Mouse (Mus musculus) macrophage (primary cell): Measurements from ENCODE around the gene Kcnd1. TPM values are rescaled to one million over a fixed set of nuclear protein-coding genes. Genes with fewer than 3 reads are reported as not detected.
A peak's percentile ranks its signal among the peaks of the same experiment; 100 is the strongest.
"Not testable (repeated sequence)": the region's sequence is repeated elsewhere in the genome, so short reads cannot be mapped to it uniquely, and the experiment has no call there.

Experiments used
- H3K27ac ChIP-seq: fragments of 350-480 bp; formaldehyde crosslinking; 2 replicates; pipeline ENCODE4 v1.9.0; 2021
- H3K36me3 ChIP-seq: fragments of 350-480 bp; formaldehyde crosslinking; 2 replicates; pipeline ENCODE4 v1.9.0; 2021; ENCODE audit errors: inconsistent target
- H3K4me3 ChIP-seq: fragments of 350-480 bp; formaldehyde crosslinking; 2 replicates; pipeline ENCODE4 v1.9.0; 2021; ENCODE audit errors: inconsistent target
- H3K79me2 ChIP-seq: fragments of 350-480 bp; formaldehyde crosslinking; 2 replicates; pipeline ENCODE4 v1.9.0; 2021; ENCODE audit errors: inconsistent target
- WGBS: methylation state at CpG from one replicate; pipeline ENCODE4 v1.1.7; 2026; ENCODE audit warnings: inconsistent platforms; ENCODE audit not compliant: missing documents; 5-methylcytosine and 5-hydroxymethylcytosine counted together
- polyA plus RNA-seq: library from polyadenylated mRNA; stranded (reverse); fragments of 250-400 nt; gene quantifications from 3 replicates; pipeline ENCODE4 v1.2.4, GENCODE M21; 2018; ENCODE audit warnings: inconsistent platforms

Gene Kcnd1
- polyA plus RNA-seq, 1 experiment from 2014 or later: 0.03 TPM

- H3K79me2 ChIP-seq, H3K4me3 ChIP-seq, H3K27ac ChIP-seq: not testable (repeated sequence)
- peaks cover 12% of the 10 kb centered on the region; the same call in 1 of the 2 replicates for H3K36me3 ChIP-seq
- 70% methylated on average over 8 of the region's 8 CpGs for WGBS
Measured at GRCm38 (mm10) chrX:7815016-7815415, 7.1 kb upstream of the Kcnd1 start.

- no peak overlapping the region for H3K27ac ChIP-seq
Measured at GRCm38 (mm10) chrX:7837146-7837545, 15.1 kb downstream of the Kcnd1 start.

GRCm38 (mm10) chrX:7840842-7841162 is 18.7 kb downstream of the Kcnd1 start:
- peaks cover 34% of the 10 kb centered on the region for H3K79me2 ChIP-seq
- 16% methylated on average over 7 of the region's 7 CpGs for WGBS
- peak overlapping the region; percentile 64 for H3K27ac ChIP-seq
- H3K36me3 ChIP-seq: no peaks in the 10 kb centered on the region
- H3K4me3 ChIP-seq: peak overlapping the region; percentile 39; the same call in 1 of the 2 replicates

More at GRCm38 (mm10) chrX:7837146-7837545, 15.1 kb downstream of the Kcnd1 start:
- WGBS: 83% methylated on average over 1 of the region's 1 CpGs
- H3K79me2 ChIP-seq: no peaks in the 10 kb centered on the region
- H3K4me3 ChIP-seq: no peak overlapping the region
- no peaks in the 10 kb centered on the region for H3K36me3 ChIP-seq

- H3K4me3 ChIP-seq: peak within 1 kb of the TSS; percentile 39
- H3K36me3 ChIP-seq: no peaks in the 10 kb centered on the region
- WGBS: 23% methylated on average over 71 of the region's 74 CpGs
- peaks cover 41% of the 10 kb centered on the region for H3K79me2 ChIP-seq
- peak within 1 kb of the TSS; percentile 64 for H3K27ac ChIP-seq
Measured at GRCm38 (mm10) chrX:7841163-7842162, 19.4 kb downstream of the Kcnd1 start, which contains the start of gene Otud5. TSS of gene Otud5 (plus strand) at chrX:7841364.

- H3K4me3 ChIP-seq: peak overlapping the region; percentile 41
- peaks cover 49% of the 10 kb centered on the region for H3K79me2 ChIP-seq
- 0 out of 2 replicates have a peak overlapping the region, but pooled peaks have one; percentile 12 for H3K27ac ChIP-seq
- WGBS: 34% methylated on average over 31 of the region's 42 CpGs
- H3K36me3 ChIP-seq: no peaks in the 10 kb centered on the region
Measured at GRCm38 (mm10) chrX:7842318-7842717, 20.2 kb downstream of the Kcnd1 start.

GRCm38 (mm10) chrX:7847845-7848244 is 25.8 kb downstream of the Kcnd1 start:
- no peaks in the 10 kb centered on the region for H3K36me3 ChIP-seq
- H3K79me2 ChIP-seq: peaks cover 99% of the 10 kb centered on the region
- H3K27ac ChIP-seq: no peak overlapping the region
- H3K4me3 ChIP-seq: no peak overlapping the region
- WGBS: 80% methylated on average over 1 of the region's 2 CpGs

GRCm38 (mm10) chrX:7854578-7854977 is 32.5 kb downstream of the Kcnd1 start:
- 0% methylated on average over 1 of the region's 2 CpGs for WGBS
- Histone ChIP-seq H3K4me3 (no peak overlapping the region), H3K27ac (no peak overlapping the region), H3K79me2 (peaks cover 92% of the 10 kb centered on the region), H3K36me3 (0 out of 2 replicates have a peak, but pooled peaks cover 5% of the 10 kb centered on the region)

- 0 out of 2 replicates have a peak, but pooled peaks cover 5% of the 10 kb centered on the region for H3K36me3 ChIP-seq
- H3K79me2 ChIP-seq: peaks cover 95% of the 10 kb centered on the region
- H3K4me3 ChIP-seq: no peak overlapping the region
- H3K27ac ChIP-seq: no peak overlapping the region
- 79% methylated on average over 2 of the region's 3 CpGs for WGBS
Measured at GRCm38 (mm10) chrX:7859191-7859753, 37.2 kb downstream of the Kcnd1 start.

GRCm38 (mm10) chrX:7863181-7863580 is 41.1 kb downstream of the Kcnd1 start:
- no peak overlapping the region for H3K4me3 ChIP-seq
- 100% methylated on average over 1 of the region's 1 CpGs for WGBS
- no peak overlapping the region for H3K27ac ChIP-seq
- H3K79me2 ChIP-seq: peaks cover 82% of the 10 kb centered on the region
- H3K36me3 ChIP-seq: no peaks in the 10 kb centered on the region

- Histone ChIP-seq H3K79me2 (peaks cover 68% of the 10 kb centered on the region), H3K4me3 (no peak overlapping the region), H3K36me3 (no peaks in the 10 kb centered on the region), H3K27ac (peak overlapping the region; percentile 35)
- 14% methylated on average over 1 of the region's 3 CpGs for WGBS
Measured at GRCm38 (mm10) chrX:7864551-7864950, 42.5 kb downstream of the Kcnd1 start.

- peak overlapping the region; percentile 35 for H3K27ac ChIP-seq
- WGBS: 25% methylated on average over 2 of the region's 2 CpGs
- H3K4me3 ChIP-seq: no peak overlapping the region
- no peaks in the 10 kb centered on the region for H3K36me3 ChIP-seq
- peaks cover 60% of the 10 kb centered on the region for H3K79me2 ChIP-seq
Measured at GRCm38 (mm10) chrX:7865343-7865742, 43.3 kb downstream of the Kcnd1 start.

- Histone ChIP-seq H3K79me2 (peaks cover 56% of the 10 kb centered on the region), H3K4me3 (no peak overlapping the region), H3K36me3 (no peaks in the 10 kb centered on the region), H3K27ac (0 out of 2 replicates have a peak overlapping the region, but pooled peaks have one; percentile 35)
- WGBS: 17% methylated on average over 2 of the region's 2 CpGs
Measured at GRCm38 (mm10) chrX:7865786-7866185, 43.7 kb downstream of the Kcnd1 start.

- H3K79me2 ChIP-seq: peaks cover 43% of the 10 kb centered on the region
- H3K27ac ChIP-seq: no peak overlapping the region
- H3K36me3 ChIP-seq: no peaks in the 10 kb centered on the region; the same call in 1 of the 2 replicates
- no peak overlapping the region for H3K4me3 ChIP-seq
- 100% methylated on average over 1 of the region's 1 CpGs for WGBS
Measured at GRCm38 (mm10) chrX:7867141-7867540, 45.1 kb downstream of the Kcnd1 start.

GRCm38 (mm10) chrX:7868506-7868905 is 46.4 kb downstream of the Kcnd1 start:
- WGBS: 29% methylated on average over 2 of the region's 2 CpGs
- Histone ChIP-seq H3K27ac (no peak overlapping the region), H3K36me3 (no peaks in the 10 kb centered on the region; the same call in 1 of the 2 replicates)

GRCm38 (mm10) chrX:7869826-7870225 is 47.7 kb downstream of the Kcnd1 start:
- H3K36me3 ChIP-seq: no peaks in the 10 kb centered on the region; the same call in 1 of the 2 replicates
- no peak overlapping the region for H3K4me3 ChIP-seq
- no peak overlapping the region for H3K27ac ChIP-seq
- H3K79me2 ChIP-seq: peaks cover 22% of the 10 kb centered on the region
- WGBS: 68% methylated on average over 3 of the region's 3 CpGs

More at GRCm38 (mm10) chrX:7868506-7868905, 46.4 kb downstream of the Kcnd1 start:
- H3K4me3 ChIP-seq: no peak overlapping the region
- H3K79me2 ChIP-seq: peaks cover 29% of the 10 kb centered on the region
